Mouse (Mus musculus): ENCODE data around the gene Abcf2. TPM values are rescaled to one million over a fixed set of nuclear protein-coding genes. Genes with fewer than 3 reads are reported as not detected.

Abcf2 gene
- polyA plus RNA-seq, 1 experiment, result 87.1 TPM

GRCm38 (mm10) chr5:24603431-24604010 is 26.3 kb upstream of the Abcf2 start:
- Histone ChIP-seq H3K4me3 (ENCODE audit: insufficient read depth, low read length) (no peak overlapping the region), H3K4me1 (ENCODE audit: control insufficient read depth, insufficient read depth, low read length) (peaks cover 3% of the 10 kb centered on the region; the same call in 1 of the 2 replicates), H3K27ac (ENCODE audit: insufficient read depth, low read length) (0 out of 2 replicates have a peak overlapping the region, but pooled peaks have one; percentile 6)
- TF ChIP-seq CTCF (IDR thresholded peaks at IDR 0.05; ENCODE audit: extremely low read depth, insufficient read depth, low read length) (no peak), POLR2A (IDR thresholded peaks at IDR 0.05; ENCODE audit: extremely low read depth, insufficient read depth, low read length) (no peak)

DNA sequence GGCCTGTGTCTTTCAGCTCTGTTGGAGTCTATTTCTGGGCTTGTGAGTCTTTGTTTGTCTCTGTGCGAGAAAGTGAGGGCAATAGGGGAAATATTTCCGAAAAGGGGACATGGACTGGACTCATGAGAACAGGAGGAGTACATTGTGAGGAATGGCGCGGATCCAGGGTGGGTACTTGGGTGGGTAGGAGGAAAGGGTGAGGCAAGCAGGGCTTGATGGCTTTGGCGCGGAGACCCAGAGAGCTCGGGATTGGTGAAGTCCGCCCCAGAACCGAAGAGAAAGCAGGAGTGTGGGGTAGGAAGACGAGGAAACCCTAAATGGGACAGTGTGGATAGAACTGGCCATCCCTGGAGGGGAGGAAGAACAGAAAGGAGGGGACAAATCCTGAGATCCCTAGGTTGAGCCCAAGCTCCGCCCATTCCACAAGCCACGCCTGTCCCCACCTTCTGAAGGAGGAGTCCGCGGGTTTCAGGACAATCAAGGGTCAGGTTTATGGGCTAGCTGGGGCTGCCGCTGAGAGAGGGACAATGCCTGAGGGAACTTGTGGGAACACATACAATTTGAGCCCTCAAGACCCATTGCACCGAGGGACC is 25.6 kb upstream of the Abcf2 start:
- TF ChIP-seq CTCF (IDR thresholded peaks at IDR 0.05; ENCODE audit: extremely low read depth, insufficient read depth, low read length), result no peak
- peak; percentile 62; the same call in 1 of the 2 replicates for TF ChIP-seq POLR2A (IDR thresholded peaks at IDR 0.05; ENCODE audit: extremely low read depth, insufficient read depth, low read length)
- H3K4me1 ChIP-seq (ENCODE audit: control insufficient read depth, insufficient read depth, low read length), result peaks cover 8% of the 10 kb centered on the region
- peak overlapping the region; percentile 57 for H3K27ac ChIP-seq (ENCODE audit: insufficient read depth, low read length)
- peak overlapping the region; percentile 35 for H3K4me3 ChIP-seq (ENCODE audit: insufficient read depth, low read length)

- TF ChIP-seq POLR2A (IDR thresholded peaks at IDR 0.05; ENCODE audit: extremely low read depth, insufficient read depth, low read length) (peak; percentile 55; the same call in 1 of the 2 replicates), CTCF (IDR thresholded peaks at IDR 0.05; ENCODE audit: extremely low read depth, insufficient read depth, low read length) (no peak)
- Histone ChIP-seq H3K4me3 (ENCODE audit: insufficient read depth, low read length) (peak overlapping the region; percentile 35), H3K27ac (ENCODE audit: insufficient read depth, low read length) (peak overlapping the region; percentile 57), H3K4me1 (ENCODE audit: control insufficient read depth, insufficient read depth, low read length) (peaks cover 10% of the 10 kb centered on the region)
Measured at GRCm38 (mm10) chr5:24601911-24602750, 24.9 kb upstream of the Abcf2 start.

GRCm38 (mm10) chr5:24601071-24601835 is 24.0 kb upstream of the Abcf2 start:
- peak overlapping the region; percentile 35 for H3K4me3 ChIP-seq (ENCODE audit: insufficient read depth, low read length)
- H3K27ac ChIP-seq (ENCODE audit: insufficient read depth, low read length), result peak overlapping the region; percentile 54; the same call in 1 of the 2 replicates
- TF ChIP-seq POLR2A (IDR thresholded peaks at IDR 0.05; ENCODE audit: extremely low read depth, insufficient read depth, low read length) (no peak), CTCF (IDR thresholded peaks at IDR 0.05; ENCODE audit: extremely low read depth, insufficient read depth, low read length) (no peak)
- H3K4me1 ChIP-seq (ENCODE audit: control insufficient read depth, insufficient read depth, low read length), result peaks cover 13% of the 10 kb centered on the region

- TF ChIP-seq POLR2A (IDR thresholded peaks at IDR 0.05; ENCODE audit: extremely low read depth, insufficient read depth, low read length) (no peak), CTCF (IDR thresholded peaks at IDR 0.05; ENCODE audit: extremely low read depth, insufficient read depth, low read length) (no peak)
Measured at GRCm38 (mm10) chr5:24600236-24600635, 23.0 kb upstream of the Abcf2 start.

GRCm38 (mm10) chr5:24599137-24599536 is 21.9 kb upstream of the Abcf2 start:
- Histone ChIP-seq H3K4me1 (ENCODE audit: control insufficient read depth, insufficient read depth, low read length) (peaks cover 14% of the 10 kb centered on the region), H3K4me3 (ENCODE audit: insufficient read depth, low read length) (0 out of 2 replicates have a peak overlapping the region, but pooled peaks have one; percentile 27), H3K27ac (ENCODE audit: insufficient read depth, low read length) (no peak overlapping the region)
- no peak for TF ChIP-seq CTCF (IDR thresholded peaks at IDR 0.05; ENCODE audit: extremely low read depth, insufficient read depth, low read length)
- no peak for TF ChIP-seq POLR2A (IDR thresholded peaks at IDR 0.05; ENCODE audit: extremely low read depth, insufficient read depth, low read length)

More at GRCm38 (mm10) chr5:24600236-24600635, 23.0 kb upstream of the Abcf2 start:
- H3K27ac ChIP-seq (ENCODE audit: insufficient read depth, low read length), result no peak overlapping the region
- H3K4me1 ChIP-seq (ENCODE audit: control insufficient read depth, insufficient read depth, low read length), result peaks cover 14% of the 10 kb centered on the region
- H3K4me3 ChIP-seq (ENCODE audit: insufficient read depth, low read length), result no peak overlapping the region

DNA sequence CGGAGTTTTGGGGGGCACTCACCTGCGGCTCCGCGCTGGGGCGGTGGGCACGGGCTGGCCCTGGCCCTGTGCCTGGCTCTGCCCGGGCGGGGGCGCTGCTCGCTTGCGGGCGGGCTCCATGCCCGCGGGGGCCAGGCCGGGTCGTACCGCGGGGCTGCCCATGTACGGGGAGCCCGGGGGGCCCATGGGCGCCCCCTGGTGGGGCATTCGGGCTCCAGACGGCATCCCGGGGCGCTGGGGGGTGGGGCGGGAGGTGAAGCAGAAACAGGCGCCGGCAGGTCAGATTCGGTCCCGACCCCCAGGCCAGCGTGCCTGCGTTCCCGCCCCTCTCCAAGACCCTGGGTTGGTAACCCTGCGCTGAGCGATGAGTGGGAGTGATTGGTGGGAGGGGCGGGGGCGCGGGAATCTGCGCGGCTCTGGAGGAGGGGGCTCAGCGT is 21.3 kb upstream of the Abcf2 start:
- Histone ChIP-seq H3K4me1 (ENCODE audit: control insufficient read depth, insufficient read depth, low read length) (peaks cover 14% of the 10 kb centered on the region), H3K4me3 (ENCODE audit: insufficient read depth, low read length) (peak overlapping the region; percentile 27; the same call in 1 of the 2 replicates), H3K27ac (ENCODE audit: insufficient read depth, low read length) (peak overlapping the region; percentile 5; the same call in 1 of the 2 replicates)
- TF ChIP-seq CTCF (IDR thresholded peaks at IDR 0.05; ENCODE audit: extremely low read depth, insufficient read depth, low read length) (no peak), POLR2A (IDR thresholded peaks at IDR 0.05; ENCODE audit: extremely low read depth, insufficient read depth, low read length) (no peak)

DNA sequence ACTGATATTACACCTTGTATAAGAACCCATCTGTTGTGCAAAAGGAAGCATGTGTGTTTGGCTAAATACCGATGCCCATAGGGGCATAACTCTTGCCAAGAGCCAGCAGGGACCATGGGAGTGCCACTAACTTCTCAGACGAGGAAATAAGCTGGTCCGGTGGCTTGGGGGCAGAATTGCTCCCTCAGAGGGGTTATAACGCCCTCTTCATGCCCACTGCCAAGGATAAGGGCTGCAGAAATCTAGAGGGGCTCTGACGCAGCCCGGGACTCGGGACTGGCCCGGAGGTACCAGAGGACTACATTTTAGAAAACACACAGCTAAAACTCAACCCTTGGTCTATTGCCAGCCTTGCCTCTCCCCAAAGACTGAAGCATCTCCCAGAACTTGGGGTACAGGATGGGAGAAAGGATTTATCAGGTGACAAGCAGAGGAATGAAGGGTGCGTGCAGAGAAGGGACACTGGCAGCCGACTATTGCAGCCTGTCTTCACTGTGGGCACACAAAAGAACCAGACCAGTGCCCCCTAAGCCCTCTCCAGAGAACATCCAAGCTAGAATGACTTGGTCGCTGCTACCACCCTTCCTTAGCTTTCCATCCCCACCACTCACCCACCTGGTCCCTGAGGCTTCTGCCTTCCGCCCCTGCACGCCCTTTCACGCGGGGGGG is 20.8 kb upstream of the Abcf2 start:
- TF ChIP-seq POLR2A (IDR thresholded peaks at IDR 0.05; ENCODE audit: extremely low read depth, insufficient read depth, low read length) (no peak), CTCF (IDR thresholded peaks at IDR 0.05; ENCODE audit: extremely low read depth, insufficient read depth, low read length) (no peak)
- Histone ChIP-seq H3K4me1 (ENCODE audit: control insufficient read depth, insufficient read depth, low read length) (peaks cover 14% of the 10 kb centered on the region), H3K27ac (ENCODE audit: insufficient read depth, low read length) (peak overlapping the region; percentile 5; the same call in 1 of the 2 replicates), H3K4me3 (ENCODE audit: insufficient read depth, low read length) (peak overlapping the region; percentile 27)

Measured in cortical plate, adult 2 months (tissue).